In the genomic region with DNA sequence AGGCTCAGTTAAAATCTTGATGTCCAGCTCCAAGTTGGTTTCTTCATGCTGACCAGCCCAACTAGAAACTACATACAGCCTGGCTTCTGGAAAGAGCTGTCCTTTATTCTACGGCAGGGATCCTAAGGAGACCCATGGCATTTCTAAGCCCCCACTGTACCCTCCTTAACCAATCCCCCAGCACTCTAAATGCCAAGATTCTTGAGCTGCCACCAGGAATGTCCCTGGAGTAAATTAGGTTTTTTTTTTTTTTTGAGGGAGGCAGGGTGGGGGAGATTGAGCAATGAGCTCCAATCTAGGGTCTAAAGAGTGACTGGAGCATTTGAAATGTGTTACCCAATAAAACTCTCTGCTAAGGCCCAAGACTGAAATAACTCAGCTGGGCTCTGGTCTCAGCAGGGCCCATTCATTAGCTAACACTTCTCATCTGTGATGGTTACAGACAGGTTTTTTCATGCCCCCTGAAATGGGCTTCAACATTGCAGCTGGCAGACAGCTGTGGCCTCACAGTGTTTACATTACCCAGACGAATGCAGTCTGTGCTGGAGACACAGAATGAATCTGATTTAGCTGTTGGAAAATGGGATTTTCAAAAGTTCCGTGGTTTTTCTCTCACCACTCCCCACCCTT, we compare ENCODE assay signal across 10 mouse cellular contexts.
DNase-seq lines count a peak whose midpoint lies in the region; ATAC-seq and TF ChIP-seq lines count a peak whose summit lies in the region.
"Had no signal": no experiment of that assay in that cellular context is flagged by ENCODE, and none has a peak within 500 bp of the region (broad histone marks: within the 10 kb centered on the region; RNA-seq: fewer than 3 reads in every experiment).

No protein-coding gene starts in this region.

- no peak for TF ChIP-seq POLR2A in lung, adult 2 months (IDR thresholded peaks at IDR 0.05; ENCODE audit: borderline replicate concordance, extremely low read depth, low read depth, low read length)

- H3K4me3 ChIP-seq in lung, embryonic 14.5 days (ENCODE audit: low read depth, low read length), result no peak overlapping the region
- no peak overlapping the region for H3K4me3 ChIP-seq in lung, adult 2 months (replicated peaks; ENCODE audit: extremely low read depth, low read depth, low read length)
- no peak overlapping the region for H3K4me3 ChIP-seq in embryonic facial prominence, embryonic 14.5 days (ENCODE audit: low read depth, low read length)
- H3K4me3 ChIP-seq in limb, embryonic 11.5 days (ENCODE audit: low read depth, low read length), result no peak overlapping the region
- no peak overlapping the region for H3K4me3 ChIP-seq in stomach, embryonic 15.5 days (replicated peaks)

- ATAC-seq in lung, embryonic 14.5 days (ENCODE audit: insufficient read depth), result peak; percentile 94
- peak; percentile 92 for ATAC-seq in embryonic facial prominence, embryonic 14.5 days (ENCODE audit: low read depth)
- ATAC-seq in limb, embryonic 11.5 days (ENCODE audit: insufficient number of reproducible peaks, low FRiP score, low TSS enrichment, low read depth), result peak; percentile 93
- ATAC-seq in stomach, embryonic 15.5 days (ENCODE audit: insufficient read depth, low FRiP score, low read depth), result no peak

- H3K4me2 ChIP-seq in lung, embryonic 14.5 days, result no peak overlapping the region
- H3K4me2 ChIP-seq in embryonic facial prominence, embryonic 14.5 days (ENCODE audit: low read depth, low read length), result no peak overlapping the region
- no peak overlapping the region for H3K4me2 ChIP-seq in limb, embryonic 11.5 days (ENCODE audit: low read depth, severe bottlenecking)
- H3K4me2 ChIP-seq in stomach, embryonic 15.5 days, result no peak overlapping the region

- DNase-seq in lung, embryonic 14.5 days, result peak; percentile 87
- no peak for DNase-seq in lung, adult 2 months
- DNase-seq in embryonic facial prominence, embryonic 14.5 days (ENCODE audit: low spot score), result peak; percentile 89
- peak; percentile 69 for DNase-seq in limb, embryonic 11.5 days (ENCODE audit: low spot score)
- no peak for DNase-seq in ovary, adult 18-20 months (ENCODE audit: low spot score)
- DNase-seq in kidney, postnatal 25 days, result no peak
- DNase-seq: adrenal gland, adult 8-10 months; cerebellum, postnatal 25 days had no signal

- no peaks in the 10 kb centered on the region for H3K4me1 ChIP-seq in lung, embryonic 14.5 days (ENCODE audit: insufficient read depth)
- no peaks in the 10 kb centered on the region for H3K4me1 ChIP-seq in lung, adult 2 months (ENCODE audit: control insufficient read depth, insufficient read depth, low read length)
- H3K4me1 ChIP-seq in embryonic facial prominence, embryonic 14.5 days (ENCODE audit: control insufficient read depth, insufficient read depth, low read length), result peaks cover 13% of the 10 kb centered on the region
- no peaks in the 10 kb centered on the region; the same call in 1 of the 2 replicates for H3K4me1 ChIP-seq in limb, embryonic 11.5 days (ENCODE audit: control insufficient read depth, insufficient read depth, low read length)
- no peaks in the 10 kb centered on the region for H3K4me1 ChIP-seq in stomach, embryonic 15.5 days

- no peak for TF ChIP-seq CTCF in lung, embryonic 14.5 days (IDR thresholded peaks at IDR 0.05; ENCODE audit: low read depth)
- no peak for TF ChIP-seq CTCF in lung, adult 2 months (IDR thresholded peaks at IDR 0.05; ENCODE audit: insufficient read depth, low read length)

- 19% methylated on average over 3 of the region's 3 CpGs for WGBS in lung, embryonic 14.5 days
- 36% methylated on average over 3 of the region's 3 CpGs for WGBS in lung, adult 2 months
- WGBS in embryonic facial prominence, embryonic 14.5 days, result 23% methylated on average over 3 of the region's 3 CpGs
- 22% methylated on average over 3 of the region's 3 CpGs for WGBS in limb, embryonic 11.5 days
- WGBS in stomach, embryonic 15.5 days, result 26% methylated on average over 3 of the region's 3 CpGs

- peak overlapping the region; percentile 58 for H3K27ac ChIP-seq in lung, embryonic 14.5 days (ENCODE audit: low read depth)
- peak overlapping the region; percentile 74 for H3K27ac ChIP-seq in embryonic facial prominence, embryonic 14.5 days (replicated peaks; ENCODE audit: low read depth, low read length)
- H3K27ac ChIP-seq in limb, embryonic 11.5 days (replicated peaks; ENCODE audit: low read depth, low read length), result peak overlapping the region; percentile 78
- H3K27ac ChIP-seq in stomach, embryonic 15.5 days, result peak overlapping the region; percentile 7; the same call in 1 of the 2 replicates
- H3K27ac ChIP-seq: macrophage had no signal

- no peaks in the 10 kb centered on the region for H3K36me3 ChIP-seq in lung, embryonic 14.5 days (ENCODE audit: insufficient read depth)
- no peaks in the 10 kb centered on the region for H3K36me3 ChIP-seq in embryonic facial prominence, embryonic 14.5 days (ENCODE audit: control insufficient read depth, insufficient read depth, low read length)
- no peaks in the 10 kb centered on the region for H3K36me3 ChIP-seq in limb, embryonic 11.5 days (ENCODE audit: control insufficient read depth, insufficient read depth, low read length)
- no peaks in the 10 kb centered on the region for H3K36me3 ChIP-seq in stomach, embryonic 15.5 days

- H3K9ac ChIP-seq in lung, embryonic 14.5 days, result no peak overlapping the region
- no peak overlapping the region for H3K9ac ChIP-seq in embryonic facial prominence, embryonic 14.5 days (ENCODE audit: low read depth, low read length)
- H3K9ac ChIP-seq in limb, embryonic 11.5 days (ENCODE audit: low read length), result no peak overlapping the region
- no peak overlapping the region for H3K9ac ChIP-seq in stomach, embryonic 15.5 days

- no peaks in the 10 kb centered on the region for H3K27me3 ChIP-seq in lung, embryonic 14.5 days (ENCODE audit: insufficient read depth, low read length)
- H3K27me3 ChIP-seq in embryonic facial prominence, embryonic 14.5 days (replicated peaks; ENCODE audit: control insufficient read depth, insufficient read depth, low read length), result no peaks in the 10 kb centered on the region; the same call in 1 of the 2 replicates
- no peaks in the 10 kb centered on the region for H3K27me3 ChIP-seq in limb, embryonic 11.5 days (ENCODE audit: control insufficient read depth, insufficient read depth, low read length)
- H3K27me3 ChIP-seq in stomach, embryonic 15.5 days (replicated peaks), result no peaks in the 10 kb centered on the region

- H3K9me3 ChIP-seq in lung, embryonic 14.5 days (ENCODE audit: low read depth, low read length), result no peaks in the 10 kb centered on the region
- no peaks in the 10 kb centered on the region for H3K9me3 ChIP-seq in embryonic facial prominence, embryonic 14.5 days (ENCODE audit: control insufficient read depth, low read length)
- no peaks in the 10 kb centered on the region for H3K9me3 ChIP-seq in limb, embryonic 11.5 days (ENCODE audit: control insufficient read depth, low read length)
- no peaks in the 10 kb centered on the region for H3K9me3 ChIP-seq in stomach, embryonic 15.5 days

Comparison
In these comparisons a context has a peak if more than half of its experiments do, and no peak if none do; other contexts are left out.
1. DNase-seq: peak in lung, embryonic 14.5 days (single experiment), embryonic facial prominence, embryonic 14.5 days (single experiment) and limb, embryonic 11.5 days (single experiment); none in lung, adult 2 months (single experiment), ovary, adult 18-20 months (single experiment) and kidney, postnatal 25 days (0 of 2).
2. H3K27ac ChIP-seq: peak in every context shown above with its lines; median percentile 78 in limb, embryonic 11.5 days; 74 in embryonic facial prominence, embryonic 14.5 days; 58 in lung, embryonic 14.5 days; 7 in stomach, embryonic 15.5 days.